ENCODE assay signal across 8 mouse cellular contexts in genomic region chr10:80900318-80901247, GRCm38 (mm10). TPM values are rescaled to one million over a fixed set of nuclear protein-coding genes. Genes with fewer than 3 reads are reported as not detected.
DNase-seq lines count a peak whose midpoint lies in the region; ATAC-seq and TF ChIP-seq lines count a peak whose summit lies in the region.

Timm13 (minus strand) TSS chr10:80900969.

- peak within 1 kb of the TSS; percentile 65 to 90 for H3K4me3 ChIP-seq in MEL (ENCODE audit: control insufficient read depth in 1 of 2, insufficient read depth in 1 of 2, low read depth in 2 of 2, low read length in 2 of 2)
- H3K4me3 ChIP-seq in cerebellum, adult 2 months (replicated peaks; ENCODE audit: insufficient read depth, low read depth, low read length): peak within 1 kb of the TSS; percentile 62
- H3K4me3 ChIP-seq in forebrain, postnatal 0 days (ENCODE audit: low read depth, low read length): peak within 1 kb of the TSS; percentile 89
- peak within 1 kb of the TSS; percentile 72 for H3K4me3 ChIP-seq in lung, embryonic 15.5 days

- peak; percentile 89 to 90 for TF ChIP-seq POLR2A in MEL (IDR thresholded peaks at IDR 0.05; ENCODE audit: control insufficient read depth in 1 of 2, insufficient read depth in 1 of 2, low read depth in 1 of 2, low read length in 2 of 2, poor library complexity in 1 of 2)
- TF ChIP-seq POLR2A in cerebellum, adult 2 months (IDR thresholded peaks at IDR 0.05; ENCODE audit: borderline replicate concordance, insufficient read depth, low read length): peak; percentile 74

- peaks cover 0 to 8% of the 10 kb centered on the region in 2 experiments; a peak in 2 of 4 replicates for H3K4me1 ChIP-seq in MEL (ENCODE audit: control insufficient read depth in 1 of 2, insufficient read depth in 2 of 2, low read length in 2 of 2)
- H3K4me1 ChIP-seq in cerebellum, adult 2 months (ENCODE audit: control insufficient read depth, insufficient read depth, low read length): peaks cover 16% of the 10 kb centered on the region
- peaks cover 6% of the 10 kb centered on the region for H3K4me1 ChIP-seq in forebrain, postnatal 0 days (ENCODE audit: insufficient read depth)
- H3K4me1 ChIP-seq in lung, embryonic 15.5 days: peaks cover 15% of the 10 kb centered on the region

- peaks cover 17% of the 10 kb centered on the region for H3K79me2 ChIP-seq in MEL (ENCODE audit: control insufficient read depth, insufficient read depth, low read length, poor library complexity)

- TF ChIP-seq RAD21 in MEL (IDR thresholded peaks at IDR 0.05; ENCODE audit: low read depth, low read length): no peak

- peak; percentile 100 for DNase-seq in MEL (ENCODE audit: low read depth, low spot score)
- peak; percentile 98 to 100 for DNase-seq in cerebellum, adult 2 months
- peak; percentile 99 for DNase-seq in forebrain, postnatal 0 days
- peak; percentile 96 for DNase-seq in heart, postnatal 4 days
- DNase-seq in layer of hippocampus, adult 8-10 months (ENCODE audit: low spot score in 2 of 2): peak; percentile 99 to 100
- peak; percentile 99 for DNase-seq in ovary, adult 18-20 months (ENCODE audit: low spot score)
- peak; percentile 99 for DNase-seq in thymus, postnatal 0 days (ENCODE audit: low spot score)

- H3K9ac ChIP-seq in MEL (ENCODE audit: control insufficient read depth, low read depth, low read length, poor library complexity, severe bottlenecking): peak within 1 kb of the TSS; percentile 90
- peak within 1 kb of the TSS; percentile 80 for H3K9ac ChIP-seq in forebrain, postnatal 0 days
- peak within 1 kb of the TSS; percentile 77 for H3K9ac ChIP-seq in lung, embryonic 15.5 days

- no peaks in the 10 kb centered on the region for H3K9me3 ChIP-seq in MEL (replicated peaks; ENCODE audit: insufficient read depth, low read length)
- no peaks in the 10 kb centered on the region for H3K9me3 ChIP-seq in forebrain, postnatal 0 days (ENCODE audit: low read length)
- H3K9me3 ChIP-seq in lung, embryonic 15.5 days: no peaks in the 10 kb centered on the region

- WGBS in cerebellum, adult 2 months: under 1% methylated on average over 72 of the region's 72 CpGs
- WGBS in forebrain, postnatal 0 days: under 1% methylated on average over 72 of the region's 72 CpGs
- WGBS in lung, embryonic 15.5 days: under 1% methylated on average over 72 of the region's 72 CpGs

- peak; percentile 97 for ATAC-seq in forebrain, postnatal 0 days
- ATAC-seq in lung, embryonic 15.5 days (ENCODE audit: borderline replicate concordance, extremely low read depth, low FRiP score, low TSS enrichment): peak; percentile 94

- no peak for TF ChIP-seq CTCF in MEL (IDR thresholded peaks at IDR 0.05 in 2 of 3, conservative IDR thresholded peaks at IDR 0.05 in 1 of 3; ENCODE audit: control insufficient read depth in 1 of 3, insufficient read depth in 1 of 3, low read depth in 2 of 3, low read length in 3 of 3, poor library complexity in 1 of 3, severe bottlenecking in 1 of 3)
- TF ChIP-seq CTCF in cerebellum, adult 2 months (IDR thresholded peaks at IDR 0.05; ENCODE audit: borderline replicate concordance, insufficient read depth, low read depth, low read length): no peak
- no peak for TF ChIP-seq CTCF in forebrain, postnatal 0 days (IDR thresholded peaks at IDR 0.05; ENCODE audit: low read depth)

- H3K36me3 ChIP-seq in MEL (ENCODE audit: control insufficient read depth in 1 of 2, insufficient read depth in 2 of 2, low read length in 2 of 2): peaks cover 0 to 5% of the 10 kb centered on the region in 2 experiments; a peak in 2 of 4 replicates
- H3K36me3 ChIP-seq in forebrain, postnatal 0 days (ENCODE audit: insufficient read depth): peaks cover 40% of the 10 kb centered on the region
- H3K36me3 ChIP-seq in lung, embryonic 15.5 days: peaks cover 45% of the 10 kb centered on the region

- H3K27ac ChIP-seq in MEL (ENCODE audit: control insufficient read depth, low read depth, low read length): peak within 1 kb of the TSS; percentile 79
- H3K27ac ChIP-seq in cerebellum, adult 2 months (ENCODE audit: insufficient read depth, low read length): peak within 1 kb of the TSS; percentile 41
- H3K27ac ChIP-seq in forebrain, postnatal 0 days (ENCODE audit: low read depth, low read length): peak within 1 kb of the TSS; percentile 89
- H3K27ac ChIP-seq in lung, embryonic 15.5 days: peak within 1 kb of the TSS; percentile 73

- no peaks in the 10 kb centered on the region for H3K27me3 ChIP-seq in MEL (ENCODE audit: control insufficient read depth in 1 of 2, insufficient read depth in 2 of 2, low read length in 2 of 2)
- no peaks in the 10 kb centered on the region for H3K27me3 ChIP-seq in cerebellum, adult 2 months (ENCODE audit: control insufficient read depth, insufficient read depth, low read length)
- no peaks in the 10 kb centered on the region for H3K27me3 ChIP-seq in forebrain, postnatal 0 days (ENCODE audit: insufficient read depth, low read length)
- no peaks in the 10 kb centered on the region for H3K27me3 ChIP-seq in lung, embryonic 15.5 days

- no peak for TF ChIP-seq EP300 in MEL (IDR thresholded peaks at IDR 0.05; ENCODE audit: low read depth in 1 of 2, low read length in 2 of 2)

- H3K4me2 ChIP-seq in forebrain, postnatal 0 days (ENCODE audit: low read depth): peak within 1 kb of the TSS; percentile 91
- peak within 1 kb of the TSS; percentile 90 for H3K4me2 ChIP-seq in lung, embryonic 15.5 days

TF ChIP-seq in MEL, 35 proteins besides CTCF, POLR2A, EP300 and RAD21:
- TF ChIP-seq MAX (IDR thresholded peaks at IDR 0.05; ENCODE audit: low read length) (peak; percentile 28), TAL1 (IDR thresholded peaks at IDR 0.05; ENCODE audit: low read length) (no peak), UBTF (IDR thresholded peaks at IDR 0.05; ENCODE audit: borderline replicate concordance, insufficient read depth, low read depth, low read length) (no peak), NELFE (IDR thresholded peaks at IDR 0.05; ENCODE audit: low read depth, low read length) (peak; percentile 94), TBP (IDR thresholded peaks at IDR 0.05; ENCODE audit: low read depth, low read length) (peak; percentile 49; the same call in 1 of the 2 replicates), ELF1 (IDR thresholded peaks at IDR 0.05; ENCODE audit: low read depth, low read length) (peak; percentile 88), NRF1 (IDR thresholded peaks at IDR 0.05; ENCODE audit: insufficient read depth, low read depth, low read length, poor library complexity, severe bottlenecking) (peak; percentile 91), MYC (IDR thresholded peaks at IDR 0.05; ENCODE audit: low read depth, low read length) (peak; percentile 69), CHD1 (IDR thresholded peaks at IDR 0.05; ENCODE audit: low read depth, low read length) (no peak), TCF12 (IDR thresholded peaks at IDR 0.05; ENCODE audit: low read depth, low read length) (peak; percentile 47; the same call in 1 of the 2 replicates), ZC3H11A (IDR thresholded peaks at IDR 0.05; ENCODE audit: low read depth, low read length) (no peak), HCFC1 (IDR thresholded peaks at IDR 0.05; ENCODE audit: low read depth, low read length) (peak; percentile 95), MEF2A (IDR thresholded peaks at IDR 0.05; ENCODE audit: extremely low read depth, insufficient replicate concordance, low read depth, low read length, poor library complexity, severe bottlenecking) (no peak), USF1 (IDR thresholded peaks at IDR 0.05; ENCODE audit: low read depth, low read length) (0 out of 2 replicates have a peak, but pooled peaks have one; percentile 20), ZNF384 (IDR thresholded peaks at IDR 0.05; ENCODE audit: low read depth, low read length) (peak; percentile 98), SIN3A (IDR thresholded peaks at IDR 0.05; ENCODE audit: low read length) (peak; percentile 95), MAZ (IDR thresholded peaks at IDR 0.05; ENCODE audit: low read depth, low read length) (peak; percentile 73; the same call in 1 of the 2 replicates), ETS1 (IDR thresholded peaks at IDR 0.05; ENCODE audit: low read depth, low read length) (peak; percentile 51; the same call in 1 of the 2 replicates), KAT2A (conservative IDR thresholded peaks at IDR 0.05; ENCODE audit: low read depth, low read length) (peak; percentile 99), MYB (IDR thresholded peaks at IDR 0.05; ENCODE audit: low read depth, low read length) (peak; percentile 32; the same call in 1 of the 2 replicates), ZMIZ1 (IDR thresholded peaks at IDR 0.05; ENCODE audit: low read depth, low read length) (0 out of 2 replicates have a peak, but pooled peaks have one; percentile 39), BHLHE40 (IDR thresholded peaks at IDR 0.05; ENCODE audit: borderline replicate concordance, low read depth, low read length) (no peak), MAFK (IDR thresholded peaks at IDR 0.05; ENCODE audit: borderline replicate concordance, low read depth, low read length) (no peak), USF2 (IDR thresholded peaks at IDR 0.05; ENCODE audit: borderline replicate concordance in 1 of 2, insufficient read depth in 1 of 2, low read depth in 1 of 2, low read length in 2 of 2) (no peak), MXI1 (IDR thresholded peaks at IDR 0.05; ENCODE audit: low read depth, low read length) (peak; percentile 87), CHD2 (IDR thresholded peaks at IDR 0.05; ENCODE audit: low read length) (peak; percentile 96), GABPA (IDR thresholded peaks at IDR 0.05; ENCODE audit: low read depth, low read length) (no peak), POLR2AphosphoS5 (IDR thresholded peaks at IDR 0.05; ENCODE audit: borderline replicate concordance, low read depth, low read length) (no peak), RCOR1 (IDR thresholded peaks at IDR 0.05; ENCODE audit: low read depth, low read length) (no peak), E2F4 (IDR thresholded peaks at IDR 0.05; ENCODE audit: borderline replicate concordance, low read depth, low read length) (no peak)

RNA-seq across cellular contexts. Expression of gene Timm13, which starts in this region (rescaled TPM):
- 349 and 366 TPM in 2 replicates for total RNA-seq in MEL (2012; rRNA removed)
- 100 to 1,000 TPM; 329 to 645 TPM for polyA plus RNA-seq in MEL (2012; ENCODE audit: insufficient read depth in 1 of 2, insufficient read length in 2 of 2, low read depth in 1 of 2, low replicate concordance in 2 of 2, missing spikeins in 1 of 2)
- polyA plus RNA-seq in cerebellum, adult 2 months (2012; rRNA removed): 208 and 217 TPM in 2 replicates
- total RNA-seq in forebrain, postnatal 0 days (2014; rRNA removed): 214 and 233 TPM in 2 replicates
- 381 and 448 TPM in 2 replicates for polyA plus RNA-seq in forebrain, postnatal 0 days (2015; fragmentation: Nextera tagmentation; extraction: Ambion mirVana)
- total RNA-seq in heart, postnatal 4 days (2021): 100 to 1,000 TPM; 162 to 169 TPM
- 100 to 1,000 TPM; 112 to 139 (median 124) TPM for total RNA-seq in layer of hippocampus, adult 8-10 months (2022)
- polyA plus RNA-seq in lung, embryonic 15.5 days (2015; fragmentation: Nextera tagmentation; extraction: Ambion mirVana): 305 and 307 TPM in 2 replicates
- 337 and 351 TPM in 2 replicates for polyA plus RNA-seq in thymus, postnatal 0 days (2015; fragmentation: Nextera tagmentation; extraction: Ambion mirVana)

Comparison
In these comparisons a context has a peak if more than half of its experiments do, and no peak if none do; other contexts are left out.
1. Peak in every context shown above with its lines: DNase-seq, ATAC-seq, H3K4me3 ChIP-seq and H3K27ac ChIP-seq.